Mouse (Mus musculus) forebrain, embryonic 13.5 days (tissue): Measurements from ENCODE around the gene Acp5. TPM values are rescaled to one million over a fixed set of nuclear protein-coding genes. Genes with fewer than 3 reads are reported as not detected.

Experiments used
- ATAC-seq: fragments of 200-750 bp; cut with Nextera tagmentation; 2 replicates; pipeline ENCODE4 v1.8.0; 2017
- H3K27ac ChIP-seq: fragments of 300-500 bp; sonication (generic); 2 replicates; pipeline ENCODE4 v1.5.1; 2015; ENCODE audit warnings: inconsistent platforms, mild to moderate bottlenecking, moderate library complexity
- H3K27me3 ChIP-seq: fragments of 300-500 bp; sonication (generic); 2 replicates; pipeline ENCODE4 v1.6.1; 2015; ENCODE audit warnings: mild to moderate bottlenecking, inconsistent platforms
- H3K36me3 ChIP-seq: fragments of 300-500 bp; sonication (generic); 2 replicates; pipeline ENCODE4 v1.6.1; 2015; ENCODE audit warnings: mild to moderate bottlenecking, inconsistent platforms; ENCODE audit not compliant: poor library complexity, severe bottlenecking
- H3K4me1 ChIP-seq: fragments of 300-500 bp; sonication (generic); 2 replicates; pipeline ENCODE4 v1.6.1; 2015; ENCODE audit warnings: inconsistent platforms
- H3K4me2 ChIP-seq: fragments of 300-500 bp; sonication (generic); 2 replicates; pipeline ENCODE4 v1.6.1; 2015; ENCODE audit warnings: inconsistent platforms, mild to moderate bottlenecking, moderate library complexity
- H3K4me3 ChIP-seq: fragments of 300-500 bp; sonication (generic); 2 replicates; pipeline ENCODE4 v1.5.1; 2015; ENCODE audit warnings: mild to moderate bottlenecking, inconsistent platforms
- H3K9ac ChIP-seq: fragments of 300-500 bp; sonication (generic); 2 replicates; pipeline ENCODE4 v1.6.1; 2015; ENCODE audit warnings: mild to moderate bottlenecking, inconsistent platforms
- H3K9me3 ChIP-seq: fragments of 300-500 bp; sonication (generic); replicated peaks from 2 replicates; pipeline ENCODE4 v1.6.1; 2016; ENCODE audit warnings: inconsistent platforms
- WGBS: fragments of 180-500 bp; shearing (Covaris S2); methylation state at CpG from one replicate; pipeline ENCODE4 v1.1.7; 2015; 5-methylcytosine and 5-hydroxymethylcytosine counted together
- microRNA-seq: library from miRNA; unstranded; fragments of <30 nt; microRNA quantifications from one replicate; pipeline ENCODE4, GENCODE M21; 2016
- polyA plus RNA-seq: library from polyadenylated mRNA; unstranded; fragments of >200 nt; fragmentation: Nextera tagmentation; extraction: Ambion mirVana; gene quantifications from 2 replicates; pipeline ENCODE4 v1.2.1, GENCODE M21; 2015

Gene Acp5
- polyA plus RNA-seq, 1 experiment from 2014 or later = 0.81 TPM

DNA sequence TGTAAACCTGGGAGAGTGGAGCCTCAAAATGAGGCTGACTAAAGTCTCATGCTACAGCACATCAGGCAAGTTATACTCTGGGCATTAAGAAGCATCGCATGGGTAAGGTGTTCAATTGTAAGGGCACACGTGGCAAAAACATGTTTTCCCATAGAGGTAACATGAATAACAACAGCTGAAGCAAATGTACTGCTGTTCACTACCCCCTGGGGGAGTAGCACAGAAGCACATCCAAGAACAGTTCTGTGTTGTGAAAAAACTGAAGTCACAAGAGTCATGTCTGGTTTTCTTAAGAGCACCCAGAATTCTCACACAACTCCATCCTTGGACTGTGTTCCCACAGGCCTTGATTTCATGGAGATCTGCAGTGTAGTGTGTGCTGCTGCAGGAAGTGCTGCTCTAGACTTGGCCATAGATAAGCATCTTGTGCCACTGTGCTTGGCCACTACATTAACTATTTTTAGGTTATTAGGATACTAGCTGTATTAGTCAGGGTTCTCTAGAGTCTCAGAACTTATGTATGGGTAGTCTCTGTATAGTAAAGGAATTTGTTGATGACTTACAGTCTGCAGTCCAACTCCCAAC lies 48.4 kb downstream of the Acp5 start:
- ATAC-seq = no peak
- H3K9ac ChIP-seq = no peak overlapping the region
- H3K27ac ChIP-seq = no peak overlapping the region
- H3K4me2 ChIP-seq = no peak overlapping the region
- no peaks in the 10 kb centered on the region for H3K36me3 ChIP-seq
- 77% methylated on average over 2 of the region's 2 CpGs for WGBS
- no peaks in the 10 kb centered on the region for H3K27me3 ChIP-seq
- H3K4me3 ChIP-seq = no peak overlapping the region
- H3K9me3 ChIP-seq = no peaks in the 10 kb centered on the region
- H3K4me1 ChIP-seq = peaks cover 19% of the 10 kb centered on the region

DNA sequence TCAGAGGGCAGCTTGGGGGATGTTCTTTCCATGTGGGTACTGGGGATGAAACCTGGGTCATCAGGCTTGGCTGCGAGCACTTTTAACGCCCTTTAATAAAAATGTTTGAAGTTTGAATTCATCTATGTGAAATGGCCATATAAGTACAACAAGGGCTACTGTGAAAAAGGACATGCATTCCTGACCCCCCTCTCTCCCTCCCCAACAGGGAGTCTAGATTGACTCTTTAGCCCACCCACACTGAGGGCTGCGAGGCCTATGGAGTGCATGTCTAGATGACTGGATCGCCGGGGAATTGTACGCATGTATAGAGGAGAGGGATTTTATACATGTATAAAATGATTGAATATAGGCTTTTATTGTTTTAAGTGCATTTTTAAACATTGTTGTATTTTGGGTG lies 49.5 kb downstream of the Acp5 start:
- Histone ChIP-seq H3K36me3 (no peaks in the 10 kb centered on the region; the same call in 1 of the 2 replicates), H3K9ac (peak overlapping the region; percentile 76), H3K27me3 (no peaks in the 10 kb centered on the region), H3K4me1 (peaks cover 19% of the 10 kb centered on the region), H3K4me2 (peak overlapping the region; percentile 88), H3K9me3 (no peaks in the 10 kb centered on the region), H3K4me3 (peak overlapping the region; percentile 74), H3K27ac (no peak overlapping the region)
- ATAC-seq = no peak
- WGBS = 88% methylated on average over 6 of the region's 6 CpGs

GRCm38 (mm10) chr9:22085022-22085834 lies 50.3 kb downstream of the Acp5 start, which contains the start of gene Ecsit:
TSS of gene Ecsit (minus strand) at chr9:22085438.
- H3K36me3 ChIP-seq = no peaks in the 10 kb centered on the region; the same call in 1 of the 2 replicates
- peaks cover 19% of the 10 kb centered on the region for H3K4me1 ChIP-seq
- H3K9me3 ChIP-seq = no peaks in the 10 kb centered on the region
- H3K4me2 ChIP-seq = peak within 1 kb of the TSS; percentile 88
- under 1% methylated on average over 48 of the region's 48 CpGs for WGBS
- peak; percentile 100 for ATAC-seq
- H3K27me3 ChIP-seq = no peaks in the 10 kb centered on the region
- peak within 1 kb of the TSS; percentile 76 for H3K9ac ChIP-seq
- peak within 1 kb of the TSS; percentile 74 for H3K4me3 ChIP-seq
- H3K27ac ChIP-seq = peak within 1 kb of the TSS; percentile 25; the same call in 1 of the 2 replicates

- Histone ChIP-seq H3K27me3 (no peaks in the 10 kb centered on the region), H3K9me3 (no peaks in the 10 kb centered on the region), H3K9ac (peak overlapping the region; percentile 76), H3K4me2 (peak overlapping the region; percentile 88), H3K36me3 (no peaks in the 10 kb centered on the region; the same call in 1 of the 2 replicates), H3K4me3 (peak overlapping the region; percentile 74), H3K4me1 (peaks cover 19% of the 10 kb centered on the region), H3K27ac (no peak overlapping the region)
- no peak for ATAC-seq
- 34% methylated on average over 4 of the region's 4 CpGs for WGBS
Observed at GRCm38 (mm10) chr9:22084667-22085021, 50.9 kb downstream of the Acp5 start.

Small RNA genes within 50 kb of the gene (microRNA-seq; reads per million reads assigned to microRNA genes)
- gene Mir7084 = not detected

Other genes starting within 250 kb of the Acp5 start
- gene Rab3d, start 217.5 kb downstream of the Acp5 start, polyA plus RNA-seq = 18.3 and 21.0 TPM in 2 replicates
- 5.0 and 6.6 TPM in 2 replicates for gene Ccdc159, start 208.2 kb downstream of the Acp5 start, polyA plus RNA-seq
- 42.2 and 42.3 TPM in 2 replicates for gene Tmem205, start 208.2 kb downstream of the Acp5 start, polyA plus RNA-seq
- gene Plppr2, start 198.7 kb downstream of the Acp5 start, polyA plus RNA-seq = 37.8 and 44.1 TPM in 2 replicates
- 8.6 and 12.1 TPM in 2 replicates for gene Swsap1, start 180.0 kb downstream of the Acp5 start, polyA plus RNA-seq
- gene Epor, start 172.2 kb downstream of the Acp5 start, polyA plus RNA-seq = 0.99 and 1.9 TPM in 2 replicates
- gene Rgl3, start 146.3 kb downstream of the Acp5 start, polyA plus RNA-seq = 1.1 and 1.2 TPM in 2 replicates
- 4.0 and 4.6 TPM in 2 replicates for gene Ccdc151, start 133.1 kb downstream of the Acp5 start, polyA plus RNA-seq
- 84.2 and 89.6 TPM in 2 replicates for gene Prkcsh, start 132.9 kb downstream of the Acp5 start, polyA plus RNA-seq
- gene Elavl3, start 83.7 kb downstream of the Acp5 start, polyA plus RNA-seq = 63.7 and 66.4 TPM in 2 replicates
- gene Gm49318, start 64.5 kb downstream of the Acp5 start, polyA plus RNA-seq = not detected in 2 replicates
- gene Zfp653, start 64.3 kb downstream of the Acp5 start, polyA plus RNA-seq = 17.1 and 18.9 TPM in 2 replicates
- 47.7 and 51.5 TPM in 2 replicates for gene Ecsit, start 50.3 kb downstream of the Acp5 start, polyA plus RNA-seq
- 1.8 and 2.2 TPM in 2 replicates for gene Cnn1, start 36.5 kb downstream of the Acp5 start, polyA plus RNA-seq
- gene Elof1, start 18.5 kb downstream of the Acp5 start, polyA plus RNA-seq = 206 and 210 TPM in 2 replicates
- gene Pigyl, start 21.1 kb upstream of the Acp5 start, polyA plus RNA-seq = 79.3 and 87.5 TPM in 2 replicates
- 0.13 and 0.19 TPM in 2 replicates for gene Zfp872, start 52.4 kb upstream of the Acp5 start, polyA plus RNA-seq
- 9.3 and 11.0 TPM in 2 replicates for gene Zfp809, start 90.0 kb upstream of the Acp5 start, polyA plus RNA-seq
- gene Zfp599, start 124.2 kb upstream of the Acp5 start, polyA plus RNA-seq = 10.4 and 10.7 TPM in 2 replicates
- gene Zfp810, start 171.9 kb upstream of the Acp5 start, polyA plus RNA-seq = 32.9 and 33.8 TPM in 2 replicates